Mouse (Mus musculus) cerebellum, adult 2 months (tissue): ENCODE results near the gene Egfl8.

Experiments used
- CTCF ChIP-seq: fragments of 200-500 bp; IDR thresholded peaks from 2 replicates; pipeline ENCODE4 v1.5.1; 2011; ENCODE audit warnings: low read depth, mild to moderate bottlenecking, control low read depth, low read length, moderate library complexity, borderline replicate concordance; ENCODE audit not compliant: insufficient read depth
- POLR2A ChIP-seq: fragments of 200-500 bp; IDR thresholded peaks from 2 replicates; pipeline ENCODE4 v1.6.1; 2011; ENCODE audit warnings: low read length, control low read depth, borderline replicate concordance; ENCODE audit not compliant: insufficient read depth

DNA sequence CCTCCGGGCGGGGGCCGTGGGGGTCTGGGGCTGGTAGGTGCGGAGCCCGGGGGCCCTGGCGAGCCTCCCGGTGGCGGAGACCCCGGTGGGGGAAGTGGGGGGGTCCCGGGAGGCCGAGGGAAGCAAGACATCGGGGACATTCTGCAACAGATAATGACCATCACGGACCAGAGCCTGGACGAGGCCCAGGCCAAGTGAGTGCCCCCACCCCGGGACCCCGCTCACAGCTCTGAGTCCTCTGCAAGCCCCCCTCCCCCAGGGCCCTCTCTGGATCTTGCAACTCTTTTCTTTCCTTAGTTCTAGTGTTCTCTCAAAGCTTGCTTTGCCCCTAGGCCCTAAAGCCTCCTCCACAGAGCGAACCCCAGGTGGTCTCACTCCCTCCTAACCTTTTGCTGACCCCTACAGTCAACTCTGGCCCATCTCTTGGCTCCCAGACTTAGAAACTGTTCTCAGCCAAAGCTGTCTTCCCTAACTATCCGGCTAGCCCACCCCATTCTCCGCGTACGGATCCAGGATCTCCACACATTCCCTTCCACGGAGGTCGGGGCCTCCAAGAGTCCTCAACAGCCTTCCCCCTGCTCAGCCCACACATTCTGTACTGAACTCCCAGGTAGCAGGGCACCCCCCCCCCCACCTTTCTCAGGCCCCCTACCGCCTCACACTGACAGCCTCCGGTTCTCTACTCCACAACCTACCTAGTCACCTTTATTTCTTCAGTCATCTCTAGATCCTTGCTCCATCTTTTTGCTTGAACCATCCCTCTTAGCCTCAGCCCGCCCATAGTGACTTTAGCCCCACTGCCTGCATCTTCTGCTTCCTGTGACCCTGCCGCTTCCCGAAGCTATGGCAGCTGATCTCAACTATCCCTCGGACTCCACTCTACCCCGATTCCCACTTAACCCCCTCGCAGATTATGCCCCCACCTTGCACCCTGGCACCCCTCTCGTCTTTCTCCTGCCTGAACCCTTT lies 22.9 kb downstream of the Egfl8 start:
- TF ChIP-seq CTCF (no peak), POLR2A (peak; percentile 27; the same call in 1 of the 2 replicates)
